Mouse (Mus musculus) gastrocnemius, adult 8-10 months (tissue): Measurements from ENCODE around the gene Adarb1. TPM values are rescaled to one million over a fixed set of nuclear protein-coding genes. Genes with fewer than 3 reads are reported as not detected.
A peak's percentile ranks its signal among the peaks of the same experiment; 100 is the strongest.

Source experiments
- DNase-seq, 2 experiments: peaks; one replicate each; pipeline ENCODE4 v3.0.0; 2022; ENCODE audit warnings: low spot score in 2 of 2
- total RNA-seq, 4 experiments: library from RNA; stranded (reverse); gene quantifications; 2 replicates each; pipeline ENCODE4 v1.2.4; 2022

Gene Adarb1
- total RNA-seq, 4 experiments from 2014 or later: 3.1 to 7.2 (median 6.2) TPM

DNA sequence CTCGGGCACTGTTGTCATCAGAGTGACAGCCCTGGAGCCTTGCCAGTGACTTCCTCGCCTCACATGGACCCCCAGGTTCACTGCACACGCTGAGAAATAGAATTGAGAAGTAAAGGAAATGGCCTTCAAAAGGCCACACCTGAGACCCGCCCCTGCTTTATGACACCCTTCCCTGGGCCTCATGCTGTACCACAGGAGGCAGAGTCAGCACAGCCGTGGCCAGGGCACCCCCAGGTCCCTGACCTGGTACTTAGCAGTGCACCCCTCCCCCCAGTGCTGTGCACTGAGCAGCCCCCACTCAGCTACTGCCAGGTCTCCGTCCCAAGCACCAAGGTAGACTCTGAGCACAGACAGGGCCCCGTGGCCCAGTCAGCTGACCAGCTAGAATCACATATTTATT is 148.9 kb downstream of the Adarb1 start:
- no peak for DNase-seq

GRCm38 (mm10) chr10:77267027-77267426 is 151.0 kb downstream of the Adarb1 start:
- DNase-seq: no peak

- no peak for DNase-seq
These were observed 151.8 kb downstream of the Adarb1 start for GRCm38 (mm10) chr10:77266281-77266680.

DNA sequence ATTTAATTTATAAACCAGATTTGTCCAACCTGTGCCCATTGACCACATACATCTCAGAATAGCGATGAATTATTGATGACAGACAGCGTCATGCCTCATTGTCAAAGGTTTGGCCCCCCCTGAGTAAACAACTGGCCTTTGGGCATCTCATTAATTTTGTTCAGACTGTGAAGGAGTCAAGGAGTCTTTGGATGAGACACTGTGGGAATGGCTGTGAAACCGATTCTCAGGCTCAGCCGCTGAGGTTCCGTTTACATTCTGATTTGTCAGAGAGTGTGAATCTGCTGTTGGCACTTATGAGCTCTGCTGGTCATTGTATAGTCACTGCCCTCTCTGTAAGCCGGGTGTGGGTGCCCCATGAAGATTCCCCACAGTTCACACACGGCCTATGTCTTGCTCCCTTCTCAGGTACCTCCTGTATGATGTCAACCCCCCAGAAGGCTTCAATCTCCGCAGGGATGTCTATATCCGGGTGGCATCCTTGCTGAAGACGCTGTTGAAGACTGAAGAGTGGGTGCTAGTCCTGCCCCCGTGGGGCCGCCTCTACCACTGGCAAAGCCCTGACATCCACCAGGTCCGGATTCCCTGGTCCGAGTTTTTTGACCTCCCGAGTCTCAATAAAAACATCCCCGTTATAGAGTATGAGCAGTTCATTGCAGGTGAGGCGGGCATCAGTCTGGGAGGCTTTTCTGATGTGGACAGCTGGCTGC is 157.7 kb downstream of the Adarb1 start:
- no peak for DNase-seq

DNA sequence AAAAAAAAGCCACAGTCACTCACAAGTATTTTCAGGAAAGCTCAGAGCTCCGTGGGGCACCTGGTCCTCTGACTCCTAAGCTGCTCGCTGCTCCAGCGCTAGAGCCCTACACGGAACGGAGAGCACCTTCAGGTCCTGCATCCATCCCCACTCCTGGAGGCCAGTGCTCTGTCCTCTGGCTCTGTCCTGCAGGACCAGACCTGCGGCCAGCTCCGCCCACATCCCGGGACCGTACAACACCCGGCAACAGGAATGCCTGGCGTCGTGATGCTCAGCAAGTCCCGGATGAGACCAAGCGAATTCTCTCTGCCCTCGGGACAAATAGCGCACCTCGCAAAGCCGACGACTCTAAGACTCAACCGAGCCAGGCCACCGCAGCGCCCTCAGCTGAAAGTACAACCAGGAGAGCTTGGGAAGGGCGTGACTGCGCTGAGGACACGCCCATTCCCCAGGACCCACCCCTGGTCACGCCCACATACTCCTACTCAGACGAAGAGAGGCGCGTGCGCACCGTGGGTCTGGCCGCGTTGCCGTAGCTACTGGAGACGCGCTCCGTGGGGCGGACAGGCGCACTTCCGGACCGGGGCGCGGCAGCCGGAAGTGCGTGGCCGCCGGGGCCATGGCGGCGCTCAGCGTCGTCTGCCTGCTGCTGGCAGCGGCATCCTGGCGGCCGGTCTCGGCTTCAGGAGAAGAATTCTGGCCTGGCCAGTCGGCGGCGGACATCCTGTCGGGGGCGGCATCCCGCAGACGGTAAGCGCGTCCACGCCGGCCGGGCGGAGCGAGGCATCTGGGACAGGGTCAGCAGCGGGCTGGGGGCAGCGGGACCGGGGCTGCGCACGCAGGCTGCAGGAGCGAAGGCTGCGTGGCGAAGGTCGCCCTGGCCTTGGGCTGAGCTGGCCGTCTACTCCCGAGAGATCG is 159.1 kb downstream of the Adarb1 start, which contains the start of gene Pofut2:
Gene Pofut2 (plus strand): TSS at position 515 of the 918 bp plus-strand sequence.
- DNase-seq: peak; percentile 91 to 96

DNA sequence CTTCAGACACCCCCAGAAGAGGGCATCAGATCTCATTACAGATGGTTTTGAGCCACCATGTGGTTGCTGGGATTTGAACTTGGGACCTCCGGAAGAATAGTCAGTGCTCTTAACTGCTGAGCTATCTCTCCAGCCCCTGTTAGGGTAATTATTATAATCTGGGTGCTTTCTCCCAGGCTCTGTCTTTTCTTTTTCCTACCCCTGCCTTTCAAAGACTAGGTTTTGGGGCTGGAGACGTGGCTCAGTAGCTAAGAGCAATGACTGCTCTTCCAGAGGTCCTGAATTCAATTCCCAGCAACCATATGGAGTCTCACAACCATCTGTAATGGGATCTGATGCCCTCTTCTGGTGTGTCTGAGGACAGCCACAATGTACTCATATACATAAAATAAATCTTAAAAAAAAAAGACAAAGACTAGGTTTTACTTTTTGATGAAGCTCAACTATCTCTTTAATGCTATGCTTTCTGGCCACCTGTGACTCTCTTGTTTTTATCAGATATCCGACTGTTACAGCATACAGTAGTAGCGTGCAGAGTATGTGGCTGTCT is 160.0 kb downstream of the Adarb1 start:
- DNase-seq: no peak

DNA sequence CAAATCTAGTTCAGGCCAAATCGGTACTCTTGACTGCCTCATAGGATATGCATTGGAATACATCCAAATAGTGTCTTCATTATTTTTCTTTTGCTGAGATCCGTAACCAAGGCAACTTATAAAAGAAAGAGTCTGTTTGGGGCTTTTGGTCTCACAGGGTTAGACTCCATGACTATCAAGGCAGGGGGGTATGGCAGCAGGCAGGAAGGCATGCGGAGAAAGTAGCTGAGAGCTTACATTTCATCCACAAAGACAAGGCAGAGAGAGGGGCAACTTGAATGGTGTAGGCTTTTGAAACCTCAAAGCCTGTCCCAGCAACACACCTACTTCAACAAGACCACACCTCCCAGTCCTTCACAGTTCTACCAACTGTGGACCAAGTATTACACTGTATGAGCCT is 162.4 kb downstream of the Adarb1 start:
- DNase-seq: no peak

DNA sequence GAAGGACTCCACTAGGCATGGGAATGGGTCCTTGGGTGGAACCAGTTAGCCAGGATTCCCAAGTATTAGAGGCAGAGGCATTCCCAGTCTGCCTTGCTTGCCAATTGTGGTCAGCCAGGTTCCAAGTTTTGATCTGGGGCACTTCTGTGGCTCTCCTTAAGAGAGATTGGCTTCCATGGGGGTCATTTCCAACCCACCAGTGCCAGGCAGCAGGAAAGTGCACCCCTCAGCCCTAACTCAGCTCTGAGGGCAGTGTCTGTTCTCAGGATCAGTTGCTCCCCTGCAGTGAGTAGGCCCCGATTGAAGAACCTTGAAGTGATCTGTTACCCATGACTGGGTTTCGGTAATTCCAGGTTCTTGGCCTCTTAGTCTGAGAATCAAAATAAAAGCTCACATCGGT is 162.8 kb downstream of the Adarb1 start:
- DNase-seq: no peak

- peak; percentile 51 to 53 for DNase-seq
These were observed 165.3 kb downstream of the Adarb1 start for GRCm38 (mm10) chr10:77252790-77253189.

- DNase-seq: peak; percentile 18 to 33
These were observed 166.1 kb downstream of the Adarb1 start for GRCm38 (mm10) chr10:77251784-77252539.

DNA sequence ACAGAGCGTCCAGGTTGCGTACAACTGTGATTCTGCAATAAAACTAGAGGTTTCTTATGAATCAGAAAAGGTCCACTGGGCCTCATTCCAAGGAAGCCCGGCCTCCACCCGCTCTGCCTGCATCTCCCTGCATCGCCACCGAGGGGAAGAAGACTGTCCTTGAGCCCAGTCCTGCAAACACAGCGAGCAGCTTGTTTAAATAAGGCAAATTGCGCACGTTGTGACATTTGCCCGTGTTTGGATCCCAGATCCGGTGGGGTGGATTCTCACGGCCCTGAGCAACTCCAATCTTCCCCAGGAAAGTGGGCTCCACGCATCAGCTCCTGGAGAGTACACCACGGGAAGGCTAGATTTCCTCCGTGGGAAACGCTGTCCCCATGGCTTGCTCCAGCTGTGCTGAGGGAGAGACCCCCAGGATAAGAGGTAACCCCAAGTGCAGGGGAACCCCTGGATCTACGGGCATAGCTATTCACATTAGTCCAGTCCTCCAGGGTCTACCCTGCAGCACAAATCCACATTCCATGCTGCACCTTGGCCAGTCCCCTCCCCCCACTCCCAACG is 166.8 kb downstream of the Adarb1 start:
- no peak for DNase-seq

DNA sequence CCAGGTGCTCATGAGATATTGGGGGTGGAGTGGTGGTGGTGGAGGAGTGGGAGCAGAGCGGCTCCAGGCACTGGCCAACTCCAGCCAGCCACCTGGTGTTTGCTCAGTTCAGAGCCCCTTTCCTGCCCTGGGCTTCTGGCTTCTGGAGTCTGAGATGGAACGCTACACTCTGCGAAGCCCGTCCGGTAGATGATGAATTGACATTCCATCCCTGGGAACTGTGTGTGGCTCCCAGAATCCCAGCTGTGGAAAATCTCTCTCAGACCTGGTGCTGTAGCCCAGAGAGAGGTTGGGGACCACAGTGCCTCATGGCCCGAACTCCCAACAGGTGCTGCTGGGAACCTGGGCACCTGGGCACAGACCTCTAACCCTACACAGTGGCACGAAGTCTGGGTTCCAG is 170.4 kb downstream of the Adarb1 start:
- DNase-seq: no peak

- DNase-seq: no peak
These were observed 171.0 kb downstream of the Adarb1 start for GRCm38 (mm10) chr10:77247048-77247447.

DNA sequence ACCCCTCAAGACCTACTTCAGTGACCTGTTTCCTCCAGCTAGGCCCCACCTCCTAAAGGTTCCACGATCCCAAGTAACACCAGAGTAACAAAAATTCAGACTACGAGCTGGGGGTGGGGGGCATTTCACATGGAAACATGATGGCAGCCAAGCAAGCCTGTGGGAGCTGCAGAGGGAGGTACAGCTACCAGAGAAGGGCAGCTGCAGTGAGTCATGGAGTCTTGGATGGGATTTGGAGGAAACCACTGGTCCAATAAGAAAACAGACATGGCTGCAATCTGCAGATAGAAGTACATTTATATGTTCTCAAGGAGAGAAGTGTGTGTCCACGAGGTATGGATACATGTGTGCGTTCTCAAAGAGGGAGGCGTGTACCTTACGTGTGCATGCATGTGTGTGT is 173.3 kb downstream of the Adarb1 start:
- no peak for DNase-seq

GRCm38 (mm10) chr10:77243572-77244161 is 174.4 kb downstream of the Adarb1 start:
- DNase-seq: no peak

GRCm38 (mm10) chr10:77242871-77243270 is 175.2 kb downstream of the Adarb1 start:
- no peak for DNase-seq

GRCm38 (mm10) chr10:77242396-77242795 is 175.7 kb downstream of the Adarb1 start:
- no peak for DNase-seq

DNA sequence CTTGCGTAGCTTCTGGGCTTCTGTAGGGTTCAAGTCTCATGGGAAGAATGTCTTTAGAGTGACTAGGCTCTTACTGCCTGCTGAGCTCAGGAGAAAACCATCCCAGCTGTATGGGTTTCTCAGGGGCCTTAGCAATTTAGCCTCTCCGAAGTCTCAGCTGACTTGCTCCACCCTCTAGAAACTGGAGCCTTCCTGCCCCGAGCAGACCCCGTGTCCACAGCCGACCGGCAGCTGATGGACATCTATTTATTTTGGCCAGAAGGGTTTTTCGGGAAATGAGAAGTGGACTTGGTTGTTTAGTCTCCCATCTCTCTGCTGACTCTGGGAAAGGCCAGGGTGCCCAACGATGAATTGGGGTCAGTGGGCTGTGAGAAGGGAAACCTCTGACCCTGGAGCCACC is 177.3 kb downstream of the Adarb1 start:
- DNase-seq: no peak
